Mouse (Mus musculus) erythroblast, embryonic 14.5 days (primary cell): Measurements from ENCODE around the gene Acvr1c. TPM values are rescaled to one million over a fixed set of nuclear protein-coding genes. Genes with fewer than 3 reads are reported as not detected.

Experiments used
- H3K27me3 ChIP-seq: 2 replicates; pipeline ENCODE4 v1.6.1; 2012; ENCODE audit warnings: inconsistent platforms; ENCODE audit not compliant: control insufficient read depth
- H3K36me3 ChIP-seq: 2 replicates; pipeline ENCODE4 v1.6.1; 2012; ENCODE audit warnings: mild to moderate bottlenecking, inconsistent platforms; ENCODE audit not compliant: control insufficient read depth
- H3K4me1 ChIP-seq: 2 replicates; pipeline ENCODE4 v1.6.1; 2012; ENCODE audit warnings: inconsistent platforms; ENCODE audit not compliant: control insufficient read depth
- H3K4me3 ChIP-seq: replicated peaks from 2 replicates; pipeline ENCODE3; 2012; ENCODE audit warnings: moderate library complexity, mild to moderate bottlenecking, inconsistent platforms
- H3K9me3 ChIP-seq: 2 replicates; pipeline ENCODE4 v1.6.1; 2012; ENCODE audit warnings: low read length, inconsistent platforms, mixed read lengths; ENCODE audit not compliant: control insufficient read depth
- GATA1 ChIP-seq: IDR thresholded peaks from 2 replicates; pipeline ENCODE4 v1.6.1; 2012; ENCODE audit warnings: low read length, inconsistent platforms, mixed read lengths
- TAL1 ChIP-seq: IDR thresholded peaks from 3 replicates; pipeline ENCODE4 v1.6.1; 2012; ENCODE audit warnings: low read length, inconsistent platforms, mixed read lengths
- polyA plus RNA-seq: library from polyadenylated mRNA; stranded (reverse); fragments of >175 nt; gene quantifications from 2 replicates; pipeline ENCODE4 v1.2.3, GENCODE M21; 2012

The Acvr1c gene
- polyA plus RNA-seq, 1 experiment = not detected

GRCm38 (mm10) chr2:58304450-58304849 is 53.2 kb downstream of the Acvr1c start:
- Histone ChIP-seq H3K9me3 (no peaks in the 10 kb centered on the region), H3K27me3 (no peaks in the 10 kb centered on the region), H3K4me3 (no peak overlapping the region), H3K4me1 (no peaks in the 10 kb centered on the region), H3K36me3 (no peaks in the 10 kb centered on the region)
- TF ChIP-seq TAL1 = no peak
- no peak for TF ChIP-seq GATA1

GRCm38 (mm10) chr2:58289759-58290431 is 67.8 kb downstream of the Acvr1c start:
- Histone ChIP-seq H3K4me1 (no peaks in the 10 kb centered on the region), H3K36me3 (no peaks in the 10 kb centered on the region), H3K27me3 (no peaks in the 10 kb centered on the region), H3K4me3 (no peak overlapping the region), H3K9me3 (no peaks in the 10 kb centered on the region)
- TF ChIP-seq GATA1 = no peak
- TF ChIP-seq TAL1 = no peak

- H3K4me3 ChIP-seq = no peak overlapping the region
These were observed 68.4 kb downstream of the Acvr1c start for GRCm38 (mm10) chr2:58289331-58289730.

GRCm38 (mm10) chr2:58282259-58282910 is 75.3 kb downstream of the Acvr1c start:
- Histone ChIP-seq H3K36me3 (no peaks in the 10 kb centered on the region), H3K4me3 (no peak overlapping the region)
- TF ChIP-seq GATA1 = no peak
- no peak for TF ChIP-seq TAL1

More at GRCm38 (mm10) chr2:58289331-58289730, 68.4 kb downstream of the Acvr1c start:
- no peaks in the 10 kb centered on the region for H3K36me3 ChIP-seq
- no peaks in the 10 kb centered on the region for H3K4me1 ChIP-seq
- no peaks in the 10 kb centered on the region for H3K27me3 ChIP-seq
- TF ChIP-seq GATA1 (no peak), TAL1 (no peak)
- H3K9me3 ChIP-seq = no peaks in the 10 kb centered on the region

GRCm38 (mm10) chr2:58281046-58281445 is 76.6 kb downstream of the Acvr1c start:
- Histone ChIP-seq H3K4me1 (no peaks in the 10 kb centered on the region), H3K36me3 (no peaks in the 10 kb centered on the region), H3K4me3 (no peak overlapping the region), H3K9me3 (no peaks in the 10 kb centered on the region), H3K27me3 (no peaks in the 10 kb centered on the region)
- no peak for TF ChIP-seq TAL1
- TF ChIP-seq GATA1 = no peak

More at GRCm38 (mm10) chr2:58282259-58282910, 75.3 kb downstream of the Acvr1c start:
- no peaks in the 10 kb centered on the region for H3K27me3 ChIP-seq
- H3K9me3 ChIP-seq = no peaks in the 10 kb centered on the region
- H3K4me1 ChIP-seq = no peaks in the 10 kb centered on the region

DNA sequence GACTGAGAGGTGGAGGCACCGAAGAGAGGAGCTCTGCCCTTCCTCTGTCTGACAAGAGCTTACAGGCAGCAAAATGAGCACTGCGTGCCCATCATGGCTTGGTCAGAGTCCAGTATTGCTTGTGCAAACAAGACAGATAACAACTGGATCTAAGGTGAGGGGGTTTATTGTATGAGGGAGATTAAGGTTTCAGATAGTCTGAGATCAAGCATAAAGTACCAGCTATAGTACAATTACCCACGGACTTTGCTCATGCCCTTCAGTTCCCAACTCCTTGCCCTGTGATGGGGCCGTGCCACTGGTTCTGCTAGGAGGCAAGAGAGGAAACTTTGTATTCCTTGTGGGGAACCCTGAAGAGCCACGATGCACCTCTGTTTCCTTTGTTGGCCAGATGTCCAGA is 78.5 kb downstream of the Acvr1c start:
- H3K9me3 ChIP-seq = peaks cover 2% of the 10 kb centered on the region; the same call in 1 of the 2 replicates
- no peaks in the 10 kb centered on the region for H3K27me3 ChIP-seq
- TF ChIP-seq TAL1 = no peak
- TF ChIP-seq GATA1 = no peak
- H3K4me3 ChIP-seq = no peak overlapping the region
- no peaks in the 10 kb centered on the region for H3K36me3 ChIP-seq
- no peaks in the 10 kb centered on the region for H3K4me1 ChIP-seq

DNA sequence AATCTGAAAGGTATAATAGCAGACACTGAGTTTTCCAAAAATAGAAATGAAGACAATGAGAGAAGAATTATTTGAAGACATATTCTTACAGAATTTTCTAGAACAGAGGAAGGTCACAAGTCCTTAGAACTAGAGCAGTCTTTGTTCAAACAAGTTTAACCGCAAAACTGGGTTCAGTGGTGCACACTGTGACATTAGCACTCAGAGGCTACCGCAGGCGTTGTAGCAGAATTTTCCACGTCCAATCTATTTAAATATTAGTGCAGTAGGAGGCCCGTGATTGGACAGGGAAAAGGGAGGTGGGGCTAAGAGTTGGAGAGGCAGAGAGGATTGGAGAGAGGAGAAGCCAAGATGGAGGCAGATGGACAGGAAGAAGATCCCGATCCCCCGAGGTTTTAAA is 81.2 kb downstream of the Acvr1c start:
- H3K4me1 ChIP-seq = no peaks in the 10 kb centered on the region
- no peak overlapping the region for H3K4me3 ChIP-seq
- no peaks in the 10 kb centered on the region for H3K36me3 ChIP-seq
- TF ChIP-seq TAL1 (no peak), GATA1 (no peak)
- peaks cover 2% of the 10 kb centered on the region; the same call in 1 of the 2 replicates for H3K9me3 ChIP-seq
- H3K27me3 ChIP-seq = no peaks in the 10 kb centered on the region

GRCm38 (mm10) chr2:58240639-58241038 is 117.1 kb downstream of the Acvr1c start:
- H3K4me3 ChIP-seq = no peak overlapping the region
- no peaks in the 10 kb centered on the region for H3K36me3 ChIP-seq
- H3K9me3 ChIP-seq = no peaks in the 10 kb centered on the region
- no peaks in the 10 kb centered on the region for H3K27me3 ChIP-seq
- TF ChIP-seq TAL1 = no peak
- no peak for TF ChIP-seq GATA1
- H3K4me1 ChIP-seq = no peaks in the 10 kb centered on the region

GRCm38 (mm10) chr2:58237487-58237886 is 120.2 kb downstream of the Acvr1c start:
- no peaks in the 10 kb centered on the region for H3K9me3 ChIP-seq
- H3K27me3 ChIP-seq = no peaks in the 10 kb centered on the region
- H3K4me1 ChIP-seq = no peaks in the 10 kb centered on the region
- H3K36me3 ChIP-seq = no peaks in the 10 kb centered on the region
- H3K4me3 ChIP-seq = no peak overlapping the region
- TF ChIP-seq TAL1 (no peak), GATA1 (no peak)

Other genes with a start within 250 kb of the Acvr1c start
- gene Cytip, start 162.4 kb downstream of the Acvr1c start, polyA plus RNA-seq = not detected in 2 replicates
- not detected in 2 replicates for gene Gm17409, start 112.2 kb upstream of the Acvr1c start, polyA plus RNA-seq
- gene Acvr1, start 209.3 kb upstream of the Acvr1c start, polyA plus RNA-seq = not detected in 2 replicates
- not detected in 2 replicates for gene Upp2, start 209.4 kb upstream of the Acvr1c start, polyA plus RNA-seq